Mouse (Mus musculus): Measurements from ENCODE around the gene Hoxc9.

DNA sequence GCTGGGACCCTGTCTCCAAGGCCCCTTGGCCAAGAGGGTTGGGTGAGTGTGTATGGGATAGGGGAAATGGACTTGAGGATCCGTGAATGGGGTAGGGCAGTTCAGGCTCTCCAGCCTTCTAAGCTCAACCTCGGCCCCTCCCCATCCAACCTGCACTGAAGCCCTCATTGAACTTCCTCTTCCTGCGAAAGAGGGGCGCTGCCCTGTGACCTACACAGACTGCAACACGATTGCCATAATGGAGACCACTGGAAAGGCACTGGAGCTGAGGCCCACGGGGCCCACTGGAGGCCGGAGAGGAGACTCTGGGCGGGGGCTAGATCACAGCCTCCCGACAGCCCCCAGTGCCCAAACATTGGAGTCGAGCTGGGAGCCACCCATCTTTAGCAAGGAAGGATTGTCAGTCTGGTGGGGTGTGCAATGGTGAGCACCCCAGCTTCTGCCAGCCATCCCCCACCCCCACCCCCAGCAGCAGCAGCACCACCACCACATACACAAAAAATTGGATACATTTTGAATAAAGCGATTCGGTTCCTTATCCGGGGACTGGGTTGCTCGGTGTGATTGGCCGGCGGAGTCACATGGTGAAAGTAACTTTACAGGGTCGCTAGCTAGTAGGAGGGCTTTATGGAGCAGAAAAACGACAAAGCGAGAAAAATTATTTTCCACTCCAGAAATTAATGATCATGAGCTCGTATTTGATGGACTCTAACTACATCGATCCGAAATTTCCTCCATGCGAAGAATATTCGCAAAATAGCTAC, 58.0 kb downstream of the Hoxc9 start:
- TF ChIP-seq POLR2A (IDR thresholded peaks at IDR 0.05; ENCODE audit: low read depth, low read length): no peak
- TF ChIP-seq CTCF (IDR thresholded peaks at IDR 0.05; ENCODE audit: extremely low read depth, insufficient read length, insufficient replicate concordance, low read depth, low read length): no peak

All from small intestine, adult 2 months (tissue).